Mouse (Mus musculus): ENCODE data around the gene Csrnp2. TPM values are rescaled to one million over a fixed set of nuclear protein-coding genes. Genes with fewer than 3 reads are reported as not detected.

Gene Csrnp2
- 3.5 TPM in 2 replicates for total RNA-seq (2012; rRNA removed)
- 2.3 and 2.4 TPM in 2 replicates for total RNA-seq (2014; rRNA removed)
- 2.0 and 2.3 TPM in 2 replicates for polyA plus RNA-seq (2012; ENCODE audit: insufficient read length, low read depth)

DNA sequence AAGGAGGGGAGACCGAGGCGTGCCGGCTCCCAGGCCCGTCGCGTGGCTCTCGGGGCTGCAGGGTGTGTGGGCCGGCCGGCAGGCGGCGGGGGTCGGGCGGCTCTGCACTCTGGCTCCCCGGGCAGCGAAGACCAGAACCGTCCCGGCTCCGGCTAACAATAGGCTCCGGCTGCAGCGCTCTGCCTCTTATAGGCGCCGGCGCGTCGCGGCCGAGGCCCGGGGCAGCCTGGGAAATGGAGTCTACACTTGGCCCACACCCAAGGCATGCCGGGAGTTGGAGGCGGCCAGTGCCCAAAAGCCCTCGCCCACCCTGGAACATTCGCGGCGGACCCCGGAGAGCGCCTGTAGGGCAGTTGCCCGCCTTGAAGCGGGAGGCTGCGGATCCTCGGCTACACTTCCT, at the start of gene Csrnp2:
TSS of gene Csrnp2 (minus strand) at position 387 of the 400 bp plus-strand sequence.
- Histone ChIP-seq H3K9me3 (replicated peaks; ENCODE audit: low read length) (peaks cover 7% of the 10 kb centered on the region), H3K4me3 (replicated peaks in 1 of 3; ENCODE audit: low read depth in 2 of 3, low read length in 2 of 3, poor library complexity in 1 of 3) (peak within 1 kb of the TSS; percentile 32 to 90 (median 67)), H3K4me1 (ENCODE audit: control insufficient read depth in 1 of 2, insufficient read depth in 2 of 2) (peaks cover 11 to 20% of the 10 kb centered on the region in 2 experiments), H3K27ac (ENCODE audit: insufficient read depth, low read depth) (no peak within 1 kb of the TSS), H3K27me3 (replicated peaks) (peaks cover 17% of the 10 kb centered on the region), H3K9ac (ENCODE audit: insufficient read depth, low read depth) (peak within 1 kb of the TSS; percentile 80), H3K79me2 (replicated peaks; ENCODE audit: control insufficient read depth, extremely low read depth, insufficient read depth, poor library complexity, severe bottlenecking) (no peaks in the 10 kb centered on the region), H3K4me2 (ENCODE audit: insufficient read depth, low read depth, poor library complexity, severe bottlenecking) (peak within 1 kb of the TSS; percentile 55), H3K36me3 (replicated peaks in 1 of 2; ENCODE audit: control insufficient read depth in 1 of 2, insufficient read depth in 1 of 2, low read length in 1 of 2) (no peaks in the 10 kb centered on the region)
- dilution Hi-C loops (cut with MboI; ENCODE audit: extremely low pct_ligation_motif_present, extremely low pct_unique_long_range_greater_than_20kb, low sequenced_read_pairs): no loop called here
- in situ Hi-C loops (cut with MboI; ENCODE audit: low pct_ligation_motif_present, low pct_unique_long_range_greater_than_20kb, low sequenced_read_pairs): no loop called here
- TF ChIP-seq UBTF (IDR thresholded peaks at IDR 0.05; ENCODE audit: low read depth, low read length) (peak; percentile 43; the same call in 1 of the 2 replicates), CTCF (conservative IDR thresholded peaks at IDR 0.05 in 1 of 2, IDR thresholded peaks at IDR 0.05 in 1 of 2; ENCODE audit: low read depth in 2 of 2, low read length in 2 of 2) (no peak; a peak in 1 of 4 replicates), NRF1 (IDR thresholded peaks at IDR 0.05; ENCODE audit: low read depth, low read length) (peak; percentile 65), MAFK (IDR thresholded peaks at IDR 0.05; ENCODE audit: insufficient replicate concordance, low read length) (no peak), KAT2A (IDR thresholded peaks at IDR 0.05; ENCODE audit: insufficient replicate concordance, low read length) (peak; percentile 92; the same call in 1 of the 2 replicates), MAZ (IDR thresholded peaks at IDR 0.05; ENCODE audit: low read depth, low read length) (peak; percentile 16; the same call in 1 of the 2 replicates), EP300 (IDR thresholded peaks at IDR 0.05; ENCODE audit: low read length) (no peak), NELFE (IDR thresholded peaks at IDR 0.05; ENCODE audit: low read depth, low read length) (peak; percentile 99), TBP (conservative IDR thresholded peaks at IDR 0.05; ENCODE audit: low read depth, low read length) (peak; percentile 96), POLR2A (IDR thresholded peaks at IDR 0.05; ENCODE audit: low read depth, low read length) (peak; percentile 100), MYC (IDR thresholded peaks at IDR 0.05; ENCODE audit: low read depth, low read length) (no peak), CHD2 (IDR thresholded peaks at IDR 0.05; ENCODE audit: low read length) (0 out of 2 replicates have a peak, but pooled peaks have one; percentile 16), E2F4 (IDR thresholded peaks at IDR 0.05; ENCODE audit: insufficient replicate concordance, low read depth, low read length) (no peak), PAX5 (IDR thresholded peaks at IDR 0.05; ENCODE audit: low read length) (no peak), ZMIZ1 (IDR thresholded peaks at IDR 0.05; ENCODE audit: low read depth, low read length) (peak; percentile 98), ZKSCAN1 (IDR thresholded peaks at IDR 0.05; ENCODE audit: borderline replicate concordance, low read depth, low read length) (no peak), ZC3H11A (IDR thresholded peaks at IDR 0.05; ENCODE audit: low read depth, low read length) (no peak), SMC3 (IDR thresholded peaks at IDR 0.05; ENCODE audit: low read depth, low read length) (no peak; the same call in 1 of the 2 replicates), POLR2AphosphoS2 (IDR thresholded peaks at IDR 0.05; ENCODE audit: low read depth, low read length) (peak; percentile 84; the same call in 1 of the 2 replicates), BHLHE40 (IDR thresholded peaks at IDR 0.05; ENCODE audit: low read depth, low read length) (no peak), JUN (IDR thresholded peaks at IDR 0.05; ENCODE audit: insufficient read depth, low read depth, low read length) (no peak), JUND (conservative IDR thresholded peaks at IDR 0.05; ENCODE audit: low read depth, low read length) (no peak), ELF1 (IDR thresholded peaks at IDR 0.05; ENCODE audit: low read depth, low read length) (peak; percentile 64), MXI1 (IDR thresholded peaks at IDR 0.05; ENCODE audit: low read depth, low read length) (peak; percentile 32; the same call in 1 of the 2 replicates), USF1 (IDR thresholded peaks at IDR 0.05; ENCODE audit: low read depth, low read length) (no peak), SIN3A (IDR thresholded peaks at IDR 0.05; ENCODE audit: low read length) (peak; percentile 53), RAD21 (IDR thresholded peaks at IDR 0.05; ENCODE audit: low read depth, low read length) (no peak), MEF2A (IDR thresholded peaks at IDR 0.05; ENCODE audit: borderline replicate concordance, low read depth, low read length) (peak; percentile 62; the same call in 1 of the 2 replicates), USF2 (conservative IDR thresholded peaks at IDR 0.05; ENCODE audit: low read depth, low read length) (no peak), ETS1 (conservative IDR thresholded peaks at IDR 0.05; ENCODE audit: low read depth, low read length) (no peak), TCF12 (IDR thresholded peaks at IDR 0.05; ENCODE audit: low read depth, low read length) (peak; percentile 91), GABPA (IDR thresholded peaks at IDR 0.05; ENCODE audit: insufficient replicate concordance, low read depth, low read length) (peak; percentile 52; the same call in 1 of the 2 replicates), RCOR1 (conservative IDR thresholded peaks at IDR 0.05; ENCODE audit: low read depth, low read length) (0 out of 2 replicates have a peak, but pooled peaks have one; percentile 39), MAX (IDR thresholded peaks at IDR 0.05; ENCODE audit: low read length) (0 out of 2 replicates have a peak, but pooled peaks have one; percentile 46), IRF4 (IDR thresholded peaks at IDR 0.05; ENCODE audit: low read depth, low read length) (peak; percentile 11; the same call in 1 of the 2 replicates), HCFC1 (IDR thresholded peaks at IDR 0.05; ENCODE audit: low read depth, low read length) (peak; percentile 96), CHD1 (IDR thresholded peaks at IDR 0.05; ENCODE audit: low read depth, low read length) (no peak), ZNF384 (IDR thresholded peaks at IDR 0.05; ENCODE audit: low read depth, low read length) (no peak)
- DNase-seq (ENCODE audit: extremely low read depth): peak; percentile 83

Measured in CH12.LX (cell line).